Mouse (Mus musculus): ENCODE measurements around the gene Lmx1b. TPM values are rescaled to one million over a fixed set of nuclear protein-coding genes. Genes with fewer than 3 reads are reported as not detected.

Lmx1b gene
- polyA plus RNA-seq, 1 experiment from 2014 or later, result not detected

DNA sequence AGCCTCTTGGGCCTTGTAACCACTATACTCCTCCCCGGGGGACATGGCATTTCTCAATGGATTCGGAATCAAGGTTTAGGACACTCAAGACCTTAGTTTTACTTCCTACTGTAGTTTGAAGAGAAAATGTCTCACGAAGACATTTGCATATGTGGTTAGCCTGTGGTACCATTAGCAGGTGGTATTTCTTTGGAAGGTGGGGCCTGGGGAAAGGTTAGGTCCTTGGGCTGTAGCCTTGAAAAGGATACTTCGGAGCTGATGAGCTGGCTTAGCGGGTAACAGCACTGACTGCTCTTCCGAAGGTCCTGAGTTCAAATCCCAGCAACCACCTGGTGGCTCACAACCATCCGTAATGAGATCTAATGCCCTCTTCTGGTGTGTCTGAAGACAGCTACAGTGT, 67.2 kb downstream of the Lmx1b start:
- ATAC-seq (ENCODE audit: low read depth) (no peak), DNase-seq (no peak)
- Histone ChIP-seq H3K4me2 (no peak overlapping the region), H3K4me1 (replicated peaks) (no peaks in the 10 kb centered on the region), H3K27me3 (peaks cover 77% of the 10 kb centered on the region), H3K4me3 (replicated peaks) (no peak overlapping the region), H3K27ac (no peak overlapping the region), H3K9ac (no peak overlapping the region), H3K36me3 (no peaks in the 10 kb centered on the region), H3K9me3 (replicated peaks) (no peaks in the 10 kb centered on the region)
- WGBS (ENCODE audit: insufficient replicate concordance), result 69% methylated on average over 7 of the region's 7 CpGs

DNA sequence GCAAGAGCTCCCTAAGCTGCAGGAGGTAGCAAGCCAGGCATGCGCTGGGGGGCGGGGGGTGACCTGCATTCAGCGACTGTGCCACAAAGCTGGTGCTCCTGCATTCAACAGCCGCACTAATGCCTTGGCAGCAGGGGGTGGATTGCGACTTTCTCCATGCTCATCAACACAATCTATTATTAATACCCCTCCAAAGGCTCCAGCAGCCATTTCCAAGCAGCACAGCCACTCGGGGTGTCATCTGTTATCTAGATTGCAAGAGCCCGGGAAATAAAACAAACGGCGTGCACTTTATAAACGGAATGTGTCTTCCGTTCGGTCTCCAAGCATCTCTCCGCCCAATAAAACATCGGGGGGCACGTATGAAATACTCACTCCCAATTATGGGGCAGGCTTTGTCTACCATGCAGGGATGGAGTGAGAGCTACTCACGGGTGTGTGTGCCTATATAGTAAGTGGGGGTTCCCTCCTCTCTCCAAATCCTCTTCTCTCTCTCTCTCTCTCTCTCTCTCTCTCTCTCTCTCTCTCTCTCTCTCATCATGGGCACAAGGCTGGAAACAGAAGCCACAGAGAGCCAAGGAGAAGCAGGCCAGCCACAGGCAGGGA, 69.0 kb downstream of the Lmx1b start:
- DNase-seq (no peak), ATAC-seq (ENCODE audit: low read depth) (no peak)
- peaks cover 72% of the 10 kb centered on the region for H3K27me3 ChIP-seq
- H3K4me2 ChIP-seq, result no peak overlapping the region
- H3K36me3 ChIP-seq, result no peaks in the 10 kb centered on the region
- no peaks in the 10 kb centered on the region for H3K9me3 ChIP-seq (replicated peaks)
- 51% methylated on average over 16 of the region's 16 CpGs for WGBS (ENCODE audit: insufficient replicate concordance)
- H3K9ac ChIP-seq, result no peak overlapping the region
- no peak overlapping the region for H3K4me3 ChIP-seq (replicated peaks)
- H3K27ac ChIP-seq, result no peak overlapping the region
- H3K4me1 ChIP-seq (replicated peaks), result no peaks in the 10 kb centered on the region

DNA sequence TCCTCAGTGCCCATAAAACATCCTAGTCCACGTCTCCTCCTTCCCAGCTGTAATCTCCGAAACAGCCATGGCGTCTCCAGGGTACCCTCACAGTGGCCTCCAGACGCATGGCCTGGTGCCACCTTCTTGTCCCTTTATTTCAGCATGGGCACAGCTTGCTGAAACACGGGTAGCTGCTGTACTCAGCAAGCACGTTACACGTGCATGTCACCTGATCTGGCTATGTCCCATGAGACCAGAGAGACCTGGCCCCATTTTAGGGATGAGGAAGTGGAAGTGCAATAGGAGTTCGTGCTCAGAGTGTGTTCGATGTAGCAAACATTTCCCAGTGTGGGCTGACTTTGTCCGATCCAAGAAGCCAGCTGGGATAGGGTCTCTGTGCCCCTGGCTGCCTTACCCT, 70.6 kb downstream of the Lmx1b start:
- no peak overlapping the region for H3K9ac ChIP-seq
- ATAC-seq (ENCODE audit: low read depth) (no peak), DNase-seq (no peak)
- no peak overlapping the region for H3K27ac ChIP-seq
- no peaks in the 10 kb centered on the region for H3K9me3 ChIP-seq (replicated peaks)
- no peaks in the 10 kb centered on the region for H3K4me1 ChIP-seq (replicated peaks)
- H3K4me3 ChIP-seq (replicated peaks), result no peak overlapping the region
- 53% methylated on average over 10 of the region's 10 CpGs for WGBS (ENCODE audit: insufficient replicate concordance)
- H3K36me3 ChIP-seq, result no peaks in the 10 kb centered on the region
- H3K4me2 ChIP-seq, result no peak overlapping the region
- H3K27me3 ChIP-seq, result peaks cover 65% of the 10 kb centered on the region

DNA sequence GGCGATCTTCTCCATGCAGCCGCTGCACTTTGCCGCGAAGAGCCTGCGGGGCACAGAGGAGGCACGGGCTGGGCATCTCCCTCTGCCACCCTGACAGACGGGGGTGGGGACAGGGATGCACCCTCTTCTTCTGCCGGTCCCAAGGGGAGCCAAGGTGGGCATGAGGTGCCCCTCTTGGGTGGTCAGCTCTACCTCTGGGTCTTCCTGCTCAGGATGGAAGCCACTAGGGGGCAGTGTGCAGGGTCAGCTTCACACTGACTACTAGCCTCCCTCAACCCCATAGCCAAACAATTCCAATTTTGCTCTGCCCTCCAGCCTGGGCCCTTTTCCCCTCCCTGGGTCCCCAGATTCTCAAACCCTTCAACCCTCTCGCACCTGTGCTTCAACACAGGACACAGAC, 71.1 kb downstream of the Lmx1b start:
- ATAC-seq (ENCODE audit: low read depth) (no peak), DNase-seq (no peak)
- Histone ChIP-seq H3K27ac (no peak overlapping the region), H3K9me3 (replicated peaks) (no peaks in the 10 kb centered on the region), H3K9ac (no peak overlapping the region), H3K36me3 (no peaks in the 10 kb centered on the region), H3K4me2 (peak overlapping the region; percentile 32; the same call in 1 of the 2 replicates), H3K4me3 (replicated peaks) (no peak overlapping the region), H3K27me3 (peaks cover 63% of the 10 kb centered on the region), H3K4me1 (replicated peaks) (no peaks in the 10 kb centered on the region)
- WGBS (ENCODE audit: insufficient replicate concordance), result 18% methylated on average over 9 of the region's 9 CpGs

DNA sequence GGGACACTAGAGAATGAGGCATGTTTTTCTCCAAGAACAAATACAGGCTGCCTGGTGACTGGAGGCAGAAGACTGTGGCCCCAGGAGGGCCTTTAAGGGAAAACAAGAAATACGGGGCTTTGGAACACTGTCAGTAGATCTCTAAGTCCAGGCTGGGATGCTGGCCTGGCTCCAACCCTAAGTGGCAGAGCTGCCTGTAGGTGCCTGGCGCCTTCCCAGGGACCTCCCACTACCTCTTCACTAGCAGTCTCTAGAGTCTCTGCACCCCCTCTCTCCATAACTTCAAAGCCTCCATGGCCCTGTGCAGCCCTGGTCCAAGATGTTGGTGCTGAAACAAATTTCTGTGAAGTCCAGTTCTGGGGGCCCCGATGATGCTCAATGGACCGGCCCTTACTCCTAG, 74.4 kb downstream of the Lmx1b start:
- H3K27me3 ChIP-seq, result peaks cover 44% of the 10 kb centered on the region
- H3K36me3 ChIP-seq, result no peaks in the 10 kb centered on the region
- no peaks in the 10 kb centered on the region for H3K4me1 ChIP-seq (replicated peaks)
- no peak overlapping the region for H3K4me2 ChIP-seq
- H3K4me3 ChIP-seq (replicated peaks), result no peak overlapping the region
- DNase-seq (no peak), ATAC-seq (ENCODE audit: low read depth) (no peak)
- H3K9me3 ChIP-seq (replicated peaks), result no peaks in the 10 kb centered on the region
- H3K9ac ChIP-seq, result no peak overlapping the region
- H3K27ac ChIP-seq, result no peak overlapping the region
- WGBS (ENCODE audit: insufficient replicate concordance), result 50% methylated on average over 4 of the region's 4 CpGs

DNA sequence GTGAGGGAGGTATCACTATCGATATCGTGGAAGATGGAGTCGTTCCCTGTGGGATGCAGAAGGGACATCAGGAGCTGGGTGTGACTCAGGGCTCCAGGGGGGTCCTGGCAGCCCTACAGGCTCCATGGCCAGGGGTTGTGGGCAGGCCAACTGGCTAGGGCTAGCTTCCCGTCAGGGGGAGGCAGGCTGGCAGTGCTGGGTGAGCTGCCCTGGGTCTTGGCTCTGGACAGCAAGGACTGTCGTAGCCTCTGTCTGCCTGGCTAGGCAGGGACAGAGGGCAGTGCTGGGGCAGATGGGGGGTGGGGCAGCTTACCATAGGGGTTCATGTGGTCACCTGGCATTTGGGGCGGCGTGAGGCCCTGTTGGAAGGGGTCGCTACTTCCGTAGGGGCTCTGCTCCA, 75.6 kb downstream of the Lmx1b start:
- Histone ChIP-seq H3K9ac (no peak overlapping the region), H3K27me3 (peaks cover 38% of the 10 kb centered on the region), H3K4me1 (replicated peaks) (no peaks in the 10 kb centered on the region), H3K4me2 (no peak overlapping the region), H3K36me3 (no peaks in the 10 kb centered on the region), H3K27ac (no peak overlapping the region), H3K4me3 (replicated peaks) (no peak overlapping the region), H3K9me3 (replicated peaks) (no peaks in the 10 kb centered on the region)
- DNase-seq (no peak), ATAC-seq (ENCODE audit: low read depth) (no peak)
- 76% methylated on average over 9 of the region's 9 CpGs for WGBS (ENCODE audit: insufficient replicate concordance)

DNA sequence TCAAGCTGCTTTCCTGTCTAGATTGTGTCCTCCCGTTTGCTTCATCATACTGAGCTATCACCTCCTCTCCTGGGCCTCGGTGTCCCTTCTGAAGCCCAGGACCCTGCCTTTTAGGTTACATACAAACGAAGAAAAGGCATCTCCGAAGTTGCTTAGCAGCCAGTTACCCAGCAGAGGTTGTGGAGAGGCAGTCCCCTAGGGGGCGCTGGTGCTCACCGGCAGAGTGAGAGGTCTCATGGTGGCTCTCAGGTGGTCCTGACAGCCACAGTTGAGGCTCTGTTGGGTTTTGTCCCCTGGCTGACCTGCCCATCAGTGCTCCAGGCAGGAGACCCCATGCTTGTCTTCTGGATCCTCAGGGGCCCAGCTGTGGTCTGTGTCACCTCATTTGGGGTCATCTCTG, 80.6 kb downstream of the Lmx1b start:
- H3K27me3 ChIP-seq, result peaks cover 17% of the 10 kb centered on the region
- no peak overlapping the region for H3K4me3 ChIP-seq (replicated peaks)
- H3K4me1 ChIP-seq (replicated peaks), result no peaks in the 10 kb centered on the region
- H3K36me3 ChIP-seq, result no peaks in the 10 kb centered on the region
- no peak for ATAC-seq (ENCODE audit: low read depth)
- 13% methylated on average over 6 of the region's 6 CpGs for WGBS (ENCODE audit: insufficient replicate concordance)
- no peak overlapping the region for H3K9ac ChIP-seq
- H3K9me3 ChIP-seq (replicated peaks), result no peaks in the 10 kb centered on the region
- H3K27ac ChIP-seq, result no peak overlapping the region
- H3K4me2 ChIP-seq, result no peak overlapping the region
- DNase-seq, result peak; percentile 18

DNA sequence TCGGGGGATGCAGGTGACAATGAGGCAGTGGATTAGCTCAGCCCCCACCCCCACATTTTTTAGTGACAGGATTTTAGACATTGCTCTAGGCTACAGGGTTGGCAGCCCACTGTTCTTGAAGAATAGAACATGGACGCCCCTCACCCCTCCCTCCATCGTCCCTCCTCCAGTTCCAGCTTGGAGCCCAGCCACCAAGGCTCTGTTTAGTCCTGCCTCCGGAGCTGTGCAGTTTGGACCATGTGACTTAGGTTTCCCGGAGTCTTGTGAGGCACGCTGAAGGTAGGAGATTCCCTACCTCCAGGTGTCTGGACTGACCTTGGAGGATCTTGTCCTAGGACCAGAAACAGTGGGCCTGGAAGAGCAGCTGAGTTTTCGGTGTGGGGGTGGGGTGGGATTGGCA, 81.0 kb downstream of the Lmx1b start:
- 43% methylated on average over 7 of the region's 7 CpGs for WGBS (ENCODE audit: insufficient replicate concordance)
- Histone ChIP-seq H3K27me3 (peaks cover 15% of the 10 kb centered on the region), H3K4me1 (replicated peaks) (no peaks in the 10 kb centered on the region), H3K4me3 (replicated peaks) (no peak overlapping the region), H3K27ac (no peak overlapping the region), H3K36me3 (no peaks in the 10 kb centered on the region), H3K4me2 (no peak overlapping the region), H3K9me3 (replicated peaks) (no peaks in the 10 kb centered on the region), H3K9ac (no peak overlapping the region)
- DNase-seq (no peak), ATAC-seq (ENCODE audit: low read depth) (no peak)

DNA sequence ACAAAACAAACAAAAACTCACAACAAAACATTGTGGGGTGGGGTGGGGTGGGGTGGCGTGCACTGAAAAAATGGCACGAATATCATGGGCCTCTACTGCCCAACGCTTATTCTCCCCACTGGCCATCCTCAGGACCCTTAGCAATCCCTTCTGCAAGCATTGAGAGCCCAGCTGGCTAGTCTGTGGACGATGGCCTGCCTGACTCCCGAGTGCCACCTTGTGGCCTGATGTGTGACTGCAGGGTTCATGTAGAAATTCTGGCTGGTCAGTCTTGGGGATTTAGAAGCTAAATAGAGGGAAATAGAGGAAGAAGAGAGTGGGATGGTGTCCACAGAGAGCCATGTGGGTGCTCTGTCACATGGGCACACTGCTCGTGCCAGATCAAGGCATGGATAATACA, 82.1 kb downstream of the Lmx1b start:
- H3K27ac ChIP-seq, result no peak overlapping the region
- H3K9ac ChIP-seq, result no peak overlapping the region
- WGBS (ENCODE audit: insufficient replicate concordance), result 2% methylated on average over 6 of the region's 6 CpGs
- H3K27me3 ChIP-seq, result peaks cover 15% of the 10 kb centered on the region
- H3K36me3 ChIP-seq, result no peaks in the 10 kb centered on the region
- no peaks in the 10 kb centered on the region for H3K4me1 ChIP-seq (replicated peaks)
- no peaks in the 10 kb centered on the region for H3K9me3 ChIP-seq (replicated peaks)
- H3K4me3 ChIP-seq (replicated peaks), result no peak overlapping the region
- no peak overlapping the region for H3K4me2 ChIP-seq
- ATAC-seq (ENCODE audit: low read depth) (no peak), DNase-seq (peak; percentile 33)

DNA sequence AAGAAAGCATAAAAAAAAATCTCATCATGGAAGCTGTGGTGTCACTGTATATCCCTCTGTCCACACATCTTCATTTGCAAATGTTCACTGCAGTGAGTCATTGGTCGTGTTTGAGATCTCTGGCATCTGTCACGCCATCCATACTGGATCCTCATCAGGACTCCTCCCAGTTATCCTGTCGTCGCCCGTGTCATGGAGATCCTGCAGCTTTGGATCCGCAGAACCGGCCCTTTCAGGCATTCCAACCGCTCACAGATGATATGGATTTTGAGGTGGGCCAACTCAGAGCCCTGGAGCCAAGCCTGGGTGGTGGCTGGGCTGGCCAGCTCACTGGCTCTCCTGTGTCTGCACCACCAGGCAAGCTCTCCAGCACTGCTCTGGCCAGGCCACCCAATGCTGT, 84.7 kb downstream of the Lmx1b start:
- Histone ChIP-seq H3K27me3 (peaks cover 14% of the 10 kb centered on the region), H3K27ac (no peak overlapping the region), H3K9me3 (replicated peaks) (no peaks in the 10 kb centered on the region), H3K4me2 (no peak overlapping the region), H3K4me3 (replicated peaks) (no peak overlapping the region), H3K36me3 (no peaks in the 10 kb centered on the region), H3K9ac (no peak overlapping the region), H3K4me1 (replicated peaks) (no peaks in the 10 kb centered on the region)
- DNase-seq, result no peak
- ATAC-seq (ENCODE audit: low read depth), result no peak
- 57% methylated on average over 8 of the region's 8 CpGs for WGBS (ENCODE audit: insufficient replicate concordance)

DNA sequence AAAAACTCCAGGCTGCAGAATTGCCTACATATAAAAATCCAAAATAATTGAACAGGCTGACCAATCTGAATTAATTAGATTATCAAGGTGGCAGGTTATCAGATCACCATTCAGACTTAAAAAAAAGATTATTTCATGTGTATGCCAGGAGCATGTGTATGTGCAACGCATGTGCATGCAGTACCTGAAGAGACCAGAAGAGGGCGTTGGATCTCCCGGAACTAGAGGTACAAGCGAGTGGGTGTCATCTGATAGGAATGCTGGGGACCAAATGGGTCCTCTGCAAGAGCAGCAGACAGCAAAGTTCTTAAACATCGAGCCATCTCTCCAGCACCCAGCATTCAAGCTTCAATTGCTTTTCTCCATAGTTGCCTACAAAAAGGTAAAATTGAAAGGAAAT, 87.6 kb downstream of the Lmx1b start:
- H3K9ac ChIP-seq, result no peak overlapping the region
- DNase-seq (no peak), ATAC-seq (ENCODE audit: low read depth) (no peak)
- no peaks in the 10 kb centered on the region for H3K4me1 ChIP-seq (replicated peaks)
- H3K4me3 ChIP-seq (replicated peaks), result no peak overlapping the region
- no peaks in the 10 kb centered on the region for H3K9me3 ChIP-seq (replicated peaks)
- H3K4me2 ChIP-seq, result no peak overlapping the region
- 0 out of 2 replicates have a peak, but pooled peaks cover 12% of the 10 kb centered on the region for H3K27me3 ChIP-seq
- WGBS (ENCODE audit: insufficient replicate concordance), result 33% methylated on average over 5 of the region's 5 CpGs
- H3K36me3 ChIP-seq, result no peaks in the 10 kb centered on the region
- H3K27ac ChIP-seq, result no peak overlapping the region

DNA sequence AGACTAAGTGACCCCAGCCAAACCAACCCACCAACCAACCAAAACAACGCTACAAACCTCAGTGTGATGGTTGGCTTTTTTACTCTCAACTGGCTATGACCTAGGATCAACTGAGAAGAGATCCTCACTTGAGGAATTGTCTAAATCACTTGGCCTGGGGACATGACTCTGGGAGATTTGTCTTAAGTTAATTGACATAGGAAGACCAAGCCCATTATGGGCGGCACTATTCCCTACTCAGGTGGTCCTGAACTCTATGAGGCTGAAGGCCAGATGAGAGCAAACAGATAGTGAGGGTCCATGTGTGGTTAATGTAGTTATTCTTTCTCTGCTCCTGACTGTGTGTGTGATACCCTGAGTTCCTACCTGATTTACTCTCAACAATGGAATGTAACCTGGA, 92.7 kb downstream of the Lmx1b start:
- DNase-seq (no peak), ATAC-seq (ENCODE audit: low read depth) (no peak)
- no peak overlapping the region for H3K4me2 ChIP-seq
- H3K27me3 ChIP-seq, result peaks cover 54% of the 10 kb centered on the region
- no peaks in the 10 kb centered on the region for H3K9me3 ChIP-seq (replicated peaks)
- peaks cover 7% of the 10 kb centered on the region for H3K4me1 ChIP-seq (replicated peaks)
- H3K4me3 ChIP-seq (replicated peaks), result no peak overlapping the region
- H3K27ac ChIP-seq, result no peak overlapping the region
- 65% methylated on average over 2 of the region's 2 CpGs for WGBS (ENCODE audit: insufficient replicate concordance)
- no peaks in the 10 kb centered on the region for H3K36me3 ChIP-seq
- no peak overlapping the region for H3K9ac ChIP-seq
